Mouse (Mus musculus) heart, adult 2 months (tissue): ENCODE measurements around the gene Tmod1. TPM values are rescaled to one million over a fixed set of nuclear protein-coding genes. Genes with fewer than 3 reads are reported as not detected.

Source experiments
- DNase-seq, 2 experiments: peaks; one replicate each; pipeline ENCODE4 v3.0.0; 2021
- H3K27ac ChIP-seq: fragments of 200-600 bp; 2 replicates; pipeline ENCODE4 v1.8.1; 2022
- H3K27me3 ChIP-seq: fragments of 200-500 bp; 2 replicates; pipeline ENCODE4 v1.6.1; 2012; ENCODE audit warnings: mild to moderate bottlenecking, low read length, inconsistent platforms, mixed read lengths; ENCODE audit not compliant: control insufficient read depth, insufficient read depth
- H3K36me3 ChIP-seq: fragments of 200-500 bp; 2 replicates; pipeline ENCODE4 v1.6.1; 2012; ENCODE audit warnings: low read length, inconsistent platforms; ENCODE audit not compliant: control insufficient read depth, insufficient read depth
- H3K4me1 ChIP-seq: fragments of 200-500 bp; 2 replicates; pipeline ENCODE4 v1.6.1; 2011; ENCODE audit warnings: low read length; ENCODE audit not compliant: control insufficient read depth, insufficient read depth
- H3K4me3 ChIP-seq: fragments of 200-600 bp; 2 replicates; pipeline ENCODE4 v1.8.1; 2022
- H3K79me2 ChIP-seq: fragments of 200-500 bp; replicated peaks from 2 replicates; pipeline ENCODE4 v1.6.1; 2012; ENCODE audit warnings: mild to moderate bottlenecking, inconsistent platforms, low read length, moderate library complexity, mixed read lengths; ENCODE audit not compliant: control insufficient read depth, insufficient read depth
- H3K9ac ChIP-seq: fragments of 200-500 bp; 2 replicates; pipeline ENCODE4 v1.6.1; 2012; ENCODE audit warnings: low read depth, mild to moderate bottlenecking, control low read depth, inconsistent platforms, low read length, mixed read lengths
- CTCF ChIP-seq: fragments of 200-600 bp; IDR thresholded peaks from 2 replicates; pipeline ENCODE4 v1.8.1; 2022; ENCODE audit warnings: antibody characterized with exemption, mild to moderate bottlenecking, moderate library complexity
- EP300 ChIP-seq: fragments of 200-500 bp; IDR thresholded peaks from 2 replicates; pipeline ENCODE4 v1.6.1; 2011; ENCODE audit warnings: low read depth, low read length, control low read depth; ENCODE audit not compliant: insufficient read depth
- POLR2A ChIP-seq: fragments of 200-500 bp; IDR thresholded peaks from 2 replicates; pipeline ENCODE4 v1.6.1; 2011; ENCODE audit warnings: mild to moderate bottlenecking, low read depth, low read length, control low read depth; ENCODE audit not compliant: insufficient read depth
- WGBS: fragments of 180-500 bp; shearing (Covaris S2); methylation state at CpG from one replicate; pipeline ENCODE4 v1.1.7; 2018; 5-methylcytosine and 5-hydroxymethylcytosine counted together
- intact Hi-C: fragments of 180-260 bp; cut with DNase I; formaldehyde crosslinking; loops from one replicate; pipeline ENCODE4 v1.15.1; 2025
- polyA plus RNA-seq: library from polyadenylated mRNA; depleted of rRNA; stranded (reverse); fragments of >200 nt; gene quantifications from 2 replicates; pipeline ENCODE4 v1.2.3, GENCODE M21; 2012
- total RNA-seq, 2 experiments: library from RNA; stranded (reverse); gene quantifications; 2 replicates each; pipeline ENCODE4 v1.2.3; 2021

Tmod1 gene
- total and polyA plus RNA-seq, 3 experiments, result 142 to 264 (median 250) TPM

DNA sequence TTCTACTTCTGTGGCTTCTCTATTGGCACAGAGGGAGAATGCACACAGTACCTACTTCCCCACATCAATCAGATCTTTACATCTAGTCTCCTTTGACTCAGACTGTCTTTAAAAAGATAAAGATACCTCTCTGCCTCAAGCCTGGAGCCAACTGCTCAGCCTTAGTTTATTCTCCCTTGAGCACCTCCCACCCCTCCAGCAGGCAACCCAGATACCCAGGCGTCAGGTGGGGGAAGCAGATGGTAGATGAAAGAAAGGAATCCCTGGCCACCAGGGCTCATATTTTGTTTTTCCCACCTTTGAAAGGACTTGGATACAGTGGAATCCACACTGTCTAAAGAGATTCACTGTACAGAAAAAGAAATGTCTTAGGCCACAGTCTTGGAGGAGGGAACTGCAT is 29.8 kb downstream of the Tmod1 start:
- intact Hi-C loops, result no loop called here
- 53% methylated on average over 1 of the region's 1 CpGs for WGBS

DNA sequence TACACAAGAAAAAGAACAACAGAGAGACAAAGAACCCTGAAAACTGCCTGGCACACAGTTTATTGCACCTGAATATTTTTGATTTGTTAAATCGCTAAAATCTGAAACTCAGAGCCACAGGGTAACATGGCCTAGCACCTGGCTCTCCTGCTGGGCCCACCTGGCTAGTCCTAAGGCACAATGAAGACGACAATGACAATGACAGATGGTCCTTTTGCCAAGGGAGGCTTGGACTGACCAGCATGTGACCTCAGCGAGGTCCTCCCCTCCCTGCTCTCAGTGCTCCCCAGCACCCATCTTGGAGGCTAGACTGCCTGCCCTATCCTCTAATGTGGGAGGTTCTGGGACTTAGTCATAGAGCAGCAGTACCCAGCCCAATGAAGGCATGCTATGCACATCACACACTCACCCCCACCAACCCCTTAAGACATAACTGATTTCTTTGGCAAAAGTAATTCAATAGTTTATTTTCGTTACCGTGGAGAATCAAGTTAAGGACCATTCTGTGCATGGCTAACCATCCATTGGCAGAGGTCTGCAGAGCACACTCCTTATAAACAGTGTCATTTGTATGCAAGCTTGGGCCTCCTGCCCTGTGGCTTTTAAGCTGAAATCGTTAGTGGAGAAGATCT is 31.2 kb downstream of the Tmod1 start:
- Histone ChIP-seq H3K27ac (no peak overlapping the region), H3K4me3 (no peak overlapping the region), H3K79me2 (peaks cover 1% of the 10 kb centered on the region; the same call in 1 of the 2 replicates), H3K36me3 (peaks cover 3% of the 10 kb centered on the region), H3K4me1 (peaks cover 12% of the 10 kb centered on the region), H3K9ac (no peak overlapping the region), H3K27me3 (no peaks in the 10 kb centered on the region)
- WGBS, result 78% methylated on average over 6 of the region's 6 CpGs
- intact Hi-C loops, result no loop called here
- TF ChIP-seq POLR2A (no peak), EP300 (no peak), CTCF (no peak)
- DNase-seq, result no peak

More for the DNA sequence above, 29.8 kb downstream of the Tmod1 start:
- no peak overlapping the region for H3K4me3 ChIP-seq
- H3K36me3 ChIP-seq, result peaks cover 3% of the 10 kb centered on the region; the same call in 1 of the 2 replicates
- H3K9ac ChIP-seq, result no peak overlapping the region
- H3K4me1 ChIP-seq, result peaks cover 15% of the 10 kb centered on the region
- no peak for TF ChIP-seq POLR2A
- no peak for TF ChIP-seq EP300
- no peak for TF ChIP-seq CTCF
- H3K79me2 ChIP-seq, result peaks cover 1% of the 10 kb centered on the region; the same call in 1 of the 2 replicates
- H3K27me3 ChIP-seq, result no peaks in the 10 kb centered on the region
- no peak for DNase-seq
- peak overlapping the region; percentile 39 for H3K27ac ChIP-seq

DNA sequence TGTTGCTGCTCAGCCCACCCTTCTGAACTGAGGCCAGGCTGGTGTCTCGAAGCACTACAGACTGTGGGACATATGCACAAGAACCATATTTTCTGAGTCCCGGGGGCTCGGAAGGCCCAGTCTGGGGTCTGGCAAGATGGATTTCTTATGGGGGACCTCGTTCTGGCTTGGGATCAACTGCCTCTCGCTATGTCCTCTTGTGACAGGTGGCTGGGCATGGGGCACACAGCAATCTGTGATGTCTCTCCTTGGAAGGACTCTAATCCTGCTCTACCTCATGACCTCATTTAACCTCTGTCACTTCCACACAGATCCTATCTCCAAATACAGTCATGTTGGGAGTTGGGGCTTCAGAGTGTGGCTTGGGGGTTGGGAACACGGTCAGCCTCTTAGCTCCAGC is 33.9 kb downstream of the Tmod1 start:
- Histone ChIP-seq H3K4me3 (no peak overlapping the region), H3K36me3 (peaks cover 6% of the 10 kb centered on the region), H3K79me2 (0 out of 2 replicates have a peak, but pooled peaks cover 1% of the 10 kb centered on the region), H3K4me1 (peaks cover 10% of the 10 kb centered on the region), H3K27me3 (no peaks in the 10 kb centered on the region), H3K9ac (no peak overlapping the region), H3K27ac (peak overlapping the region; percentile 45)
- intact Hi-C loops, result no loop called here
- TF ChIP-seq CTCF (no peak), EP300 (no peak), POLR2A (no peak)
- 58% methylated on average over 6 of the region's 6 CpGs for WGBS
- DNase-seq, result no peak

DNA sequence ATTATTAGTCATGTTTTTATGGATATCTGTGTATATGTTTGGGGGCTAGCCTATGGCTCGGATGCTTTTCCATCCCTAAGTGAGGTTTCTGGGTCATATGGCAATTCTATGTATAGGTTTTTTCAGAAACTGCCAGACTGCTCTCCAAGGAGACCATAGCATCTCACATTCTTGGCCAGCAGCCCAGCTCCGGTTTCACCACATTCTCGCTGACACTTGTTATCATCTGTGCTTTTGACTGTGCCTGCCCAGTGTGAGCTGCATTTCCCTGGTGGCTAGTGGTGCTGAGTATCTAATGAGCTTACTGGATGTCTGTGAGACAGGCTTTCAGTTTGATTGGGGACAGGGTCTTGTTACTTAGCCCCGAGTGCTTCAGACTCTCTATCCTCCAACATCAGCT is 35.0 kb downstream of the Tmod1 start:
- peak; percentile 56 to 66 for DNase-seq
- intact Hi-C loops, result no loop called here
- 0 out of 2 replicates have a peak, but pooled peaks have one; percentile 14 for TF ChIP-seq POLR2A
- TF ChIP-seq CTCF, result no peak
- TF ChIP-seq EP300, result peak; percentile 67; the same call in 1 of the 2 replicates
- Histone ChIP-seq H3K9ac (no peak overlapping the region), H3K36me3 (peaks cover 6% of the 10 kb centered on the region), H3K4me1 (peaks cover 9% of the 10 kb centered on the region), H3K4me3 (no peak overlapping the region), H3K79me2 (0 out of 2 replicates have a peak, but pooled peaks cover 1% of the 10 kb centered on the region), H3K27ac (peak overlapping the region; percentile 45; the same call in 1 of the 2 replicates), H3K27me3 (no peaks in the 10 kb centered on the region)
- WGBS, result 28% methylated on average over 4 of the region's 4 CpGs

DNA sequence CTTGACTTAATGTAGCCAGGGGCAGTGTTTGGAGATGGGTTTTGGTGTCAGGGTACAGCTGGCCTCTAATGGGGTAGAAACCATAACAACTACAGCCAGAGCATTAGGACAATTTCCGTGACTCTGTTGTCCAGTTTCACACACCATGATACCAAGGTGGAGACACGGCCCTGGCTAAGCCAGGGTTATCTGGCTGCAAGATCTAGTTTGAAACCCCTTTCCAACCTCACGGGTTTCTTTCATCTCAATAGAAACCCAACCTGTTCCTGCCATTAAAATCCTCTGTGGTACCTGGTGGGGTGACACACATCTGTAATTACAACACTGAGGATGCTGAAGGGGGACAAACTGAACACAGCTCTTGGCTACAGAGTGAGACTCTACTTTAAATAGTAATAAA is 36.9 kb downstream of the Tmod1 start:
- Histone ChIP-seq H3K79me2 (0 out of 2 replicates have a peak, but pooled peaks cover 1% of the 10 kb centered on the region), H3K36me3 (peaks cover 6% of the 10 kb centered on the region), H3K27me3 (no peaks in the 10 kb centered on the region), H3K4me3 (no peak overlapping the region), H3K4me1 (peaks cover 9% of the 10 kb centered on the region), H3K27ac (peak overlapping the region; percentile 51; the same call in 1 of the 2 replicates), H3K9ac (no peak overlapping the region)
- 85% methylated on average over 3 of the region's 3 CpGs for WGBS
- TF ChIP-seq EP300, result no peak
- TF ChIP-seq POLR2A, result no peak
- TF ChIP-seq CTCF, result no peak
- DNase-seq, result no peak
- intact Hi-C loops, result no loop called here

DNA sequence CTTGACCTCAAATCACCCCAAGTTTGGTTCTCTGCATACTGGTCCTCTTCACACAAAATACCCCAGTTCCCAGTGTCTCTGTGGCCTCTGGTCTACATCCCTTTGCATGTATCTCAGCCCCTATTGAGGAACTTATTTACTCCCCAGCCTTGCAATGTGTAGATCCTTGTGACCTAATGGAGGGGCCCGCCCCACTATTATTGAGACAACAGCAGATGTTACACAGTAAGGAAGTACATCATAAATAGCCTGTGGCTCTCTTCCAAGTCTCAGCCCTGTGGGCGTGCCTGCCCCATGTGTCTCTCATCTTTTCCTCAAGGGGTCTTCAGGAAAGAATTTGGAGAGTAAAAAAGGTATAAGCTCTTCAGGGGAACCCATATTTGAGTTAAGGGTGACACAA is 38.2 kb downstream of the Tmod1 start:
- TF ChIP-seq CTCF, result no peak
- TF ChIP-seq EP300, result no peak
- TF ChIP-seq POLR2A, result no peak
- H3K79me2 ChIP-seq, result no peaks in the 10 kb centered on the region
- H3K27ac ChIP-seq, result peak overlapping the region; percentile 51
- H3K4me3 ChIP-seq, result no peak overlapping the region
- H3K9ac ChIP-seq, result no peak overlapping the region
- 12% methylated on average over 2 of the region's 2 CpGs for WGBS
- H3K27me3 ChIP-seq, result no peaks in the 10 kb centered on the region
- H3K4me1 ChIP-seq, result peaks cover 11% of the 10 kb centered on the region
- peak in 1 of 2 experiments; percentile 26 for DNase-seq
- intact Hi-C loops, result no loop called here
- peaks cover 8% of the 10 kb centered on the region for H3K36me3 ChIP-seq
